Mouse (Mus musculus): ENCODE results near the gene Col15a1. TPM values are rescaled to one million over a fixed set of nuclear protein-coding genes. Genes with fewer than 3 reads are reported as not detected.

The Col15a1 gene
- polyA plus RNA-seq, 1 experiment from 2014 or later = 28.6 TPM

- 71% methylated on average over 7 of the region's 7 CpGs for WGBS
- H3K9me3 ChIP-seq (ENCODE audit: control insufficient read depth, low read length) = no peaks in the 10 kb centered on the region
- ATAC-seq (ENCODE audit: low FRiP score, low TSS enrichment) (no peak), DNase-seq (ENCODE audit: low spot score) (no peak)
- H3K4me3 ChIP-seq (ENCODE audit: low read depth, low read length) = no peak overlapping the region
- H3K4me1 ChIP-seq (replicated peaks; ENCODE audit: control insufficient read depth, insufficient read depth) = no peaks in the 10 kb centered on the region
- no peaks in the 10 kb centered on the region for H3K27me3 ChIP-seq (ENCODE audit: control insufficient read depth, insufficient read depth, low read length)
- TF ChIP-seq CTCF (IDR thresholded peaks at IDR 0.05; ENCODE audit: low read depth) = no peak
- TF ChIP-seq EP300 (optimal IDR thresholded peaks at IDR 0.05) = no peak
- no peak overlapping the region for H3K9ac ChIP-seq (ENCODE audit: low read length)
- H3K36me3 ChIP-seq (ENCODE audit: control insufficient read depth, insufficient read depth, low read length) = peaks cover 2% of the 10 kb centered on the region; the same call in 1 of the 2 replicates
- no peak overlapping the region for H3K4me2 ChIP-seq (replicated peaks; ENCODE audit: low read depth)
- no peak overlapping the region for H3K27ac ChIP-seq (replicated peaks)
Measured at GRCm38 (mm10) chr4:47311929-47312328, 104.0 kb downstream of the Col15a1 start.

- no peak overlapping the region for H3K9ac ChIP-seq (ENCODE audit: low read length)
- no peaks in the 10 kb centered on the region for H3K9me3 ChIP-seq (ENCODE audit: control insufficient read depth, low read length)
- H3K4me1 ChIP-seq (replicated peaks; ENCODE audit: control insufficient read depth, insufficient read depth) = no peaks in the 10 kb centered on the region
- peaks cover 2% of the 10 kb centered on the region; the same call in 1 of the 2 replicates for H3K36me3 ChIP-seq (ENCODE audit: control insufficient read depth, insufficient read depth, low read length)
- H3K4me3 ChIP-seq (ENCODE audit: low read depth, low read length) = no peak overlapping the region
- WGBS = 56% methylated on average over 14 of the region's 14 CpGs
- H3K27ac ChIP-seq (replicated peaks) = no peak overlapping the region
- no peak for DNase-seq (ENCODE audit: low spot score)
- no peak for TF ChIP-seq EP300 (optimal IDR thresholded peaks at IDR 0.05)
- no peak for TF ChIP-seq CTCF (IDR thresholded peaks at IDR 0.05; ENCODE audit: low read depth)
- no peaks in the 10 kb centered on the region for H3K27me3 ChIP-seq (ENCODE audit: control insufficient read depth, insufficient read depth, low read length)
- no peak for ATAC-seq (ENCODE audit: low FRiP score, low TSS enrichment)
- no peak overlapping the region for H3K4me2 ChIP-seq (replicated peaks; ENCODE audit: low read depth)
Measured at GRCm38 (mm10) chr4:47312676-47313075, 104.7 kb downstream of the Col15a1 start.

- Histone ChIP-seq H3K27me3 (ENCODE audit: control insufficient read depth, insufficient read depth, low read length) (no peaks in the 10 kb centered on the region), H3K9me3 (ENCODE audit: control insufficient read depth, low read length) (no peaks in the 10 kb centered on the region), H3K36me3 (ENCODE audit: control insufficient read depth, insufficient read depth, low read length) (peaks cover 2% of the 10 kb centered on the region; the same call in 1 of the 2 replicates), H3K9ac (ENCODE audit: low read length) (no peak overlapping the region), H3K4me3 (ENCODE audit: low read depth, low read length) (no peak overlapping the region), H3K27ac (replicated peaks) (no peak overlapping the region), H3K4me2 (replicated peaks; ENCODE audit: low read depth) (no peak overlapping the region), H3K4me1 (replicated peaks; ENCODE audit: control insufficient read depth, insufficient read depth) (no peaks in the 10 kb centered on the region)
- ATAC-seq (ENCODE audit: low FRiP score, low TSS enrichment) = no peak
- TF ChIP-seq EP300 (optimal IDR thresholded peaks at IDR 0.05) (no peak), CTCF (IDR thresholded peaks at IDR 0.05; ENCODE audit: low read depth) (no peak)
- no peak for DNase-seq (ENCODE audit: low spot score)
- WGBS = 76% methylated on average over 8 of the region's 8 CpGs
Measured at GRCm38 (mm10) chr4:47313710-47314410, 105.9 kb downstream of the Col15a1 start.

GRCm38 (mm10) chr4:47315458-47315857 is 107.5 kb downstream of the Col15a1 start:
- Histone ChIP-seq H3K9me3 (ENCODE audit: control insufficient read depth, low read length) (no peaks in the 10 kb centered on the region), H3K27ac (replicated peaks) (no peak overlapping the region), H3K4me1 (replicated peaks; ENCODE audit: control insufficient read depth, insufficient read depth) (no peaks in the 10 kb centered on the region), H3K36me3 (ENCODE audit: control insufficient read depth, insufficient read depth, low read length) (peaks cover 2% of the 10 kb centered on the region; the same call in 1 of the 2 replicates), H3K4me3 (ENCODE audit: low read depth, low read length) (no peak overlapping the region), H3K27me3 (ENCODE audit: control insufficient read depth, insufficient read depth, low read length) (no peaks in the 10 kb centered on the region), H3K4me2 (replicated peaks; ENCODE audit: low read depth) (no peak overlapping the region), H3K9ac (ENCODE audit: low read length) (no peak overlapping the region)
- WGBS = 66% methylated on average over 2 of the region's 2 CpGs
- DNase-seq (ENCODE audit: low spot score) (no peak), ATAC-seq (ENCODE audit: low FRiP score, low TSS enrichment) (no peak)
- TF ChIP-seq EP300 (optimal IDR thresholded peaks at IDR 0.05) (no peak), CTCF (IDR thresholded peaks at IDR 0.05; ENCODE audit: low read depth) (no peak)

GRCm38 (mm10) chr4:47316432-47316831 is 108.5 kb downstream of the Col15a1 start:
- Histone ChIP-seq H3K36me3 (ENCODE audit: control insufficient read depth, insufficient read depth, low read length) (peaks cover 2% of the 10 kb centered on the region; the same call in 1 of the 2 replicates), H3K9me3 (ENCODE audit: control insufficient read depth, low read length) (no peaks in the 10 kb centered on the region), H3K27ac (replicated peaks) (no peak overlapping the region), H3K27me3 (ENCODE audit: control insufficient read depth, insufficient read depth, low read length) (no peaks in the 10 kb centered on the region), H3K4me2 (replicated peaks; ENCODE audit: low read depth) (no peak overlapping the region), H3K4me1 (replicated peaks; ENCODE audit: control insufficient read depth, insufficient read depth) (no peaks in the 10 kb centered on the region), H3K4me3 (ENCODE audit: low read depth, low read length) (no peak overlapping the region), H3K9ac (ENCODE audit: low read length) (no peak overlapping the region; the same call in 1 of the 2 replicates)
- TF ChIP-seq CTCF (IDR thresholded peaks at IDR 0.05; ENCODE audit: low read depth) = no peak
- ATAC-seq (ENCODE audit: low FRiP score, low TSS enrichment) (no peak; the same call in 1 of the 2 replicates), DNase-seq (ENCODE audit: low spot score) (no peak)
- WGBS = 45% methylated on average over 6 of the region's 6 CpGs

GRCm38 (mm10) chr4:47319561-47320321 is 111.8 kb downstream of the Col15a1 start:
- ATAC-seq (ENCODE audit: low FRiP score, low TSS enrichment) (no peak), DNase-seq (ENCODE audit: low spot score) (no peak)
- Histone ChIP-seq H3K4me3 (ENCODE audit: low read depth, low read length) (no peak overlapping the region), H3K9ac (ENCODE audit: low read length) (no peak overlapping the region), H3K4me2 (replicated peaks; ENCODE audit: low read depth) (no peak overlapping the region), H3K27ac (replicated peaks) (no peak overlapping the region), H3K4me1 (replicated peaks; ENCODE audit: control insufficient read depth, insufficient read depth) (no peaks in the 10 kb centered on the region), H3K27me3 (ENCODE audit: control insufficient read depth, insufficient read depth, low read length) (no peaks in the 10 kb centered on the region), H3K36me3 (ENCODE audit: control insufficient read depth, insufficient read depth, low read length) (no peaks in the 10 kb centered on the region), H3K9me3 (ENCODE audit: control insufficient read depth, low read length) (no peaks in the 10 kb centered on the region)
- 71% methylated on average over 10 of the region's 10 CpGs for WGBS
- no peak for TF ChIP-seq EP300 (optimal IDR thresholded peaks at IDR 0.05)
- no peak for TF ChIP-seq CTCF (IDR thresholded peaks at IDR 0.05; ENCODE audit: low read depth)
